ENCODE assay signal across 12 mouse cellular contexts in genomic region chr17:78521361-78522153, GRCm38 (mm10). TPM values are rescaled to one million over a fixed set of nuclear protein-coding genes. Genes with fewer than 3 reads are reported as not detected.
DNase-seq lines count a peak whose midpoint lies in the region; ATAC-seq and TF ChIP-seq lines count a peak whose summit lies in the region.
"Had no signal": no experiment of that assay in that cellular context is flagged by ENCODE, and none has a peak within 500 bp of the region (broad histone marks: within the 10 kb centered on the region; RNA-seq: fewer than 3 reads in every experiment).

No protein-coding gene starts in this region.

- in situ Hi-C loops in Patski (cut with MboI; ENCODE audit: low pct_unique_long_range_greater_than_20kb): no loop called here

- ATAC-seq in Patski: peak; percentile 12
- peak; percentile 78; the same call in 1 of the 2 replicates for ATAC-seq in embryonic facial prominence, embryonic 12.5 days (ENCODE audit: insufficient number of reproducible peaks, insufficient read depth, low FRiP score, low TSS enrichment)
- ATAC-seq in heart, embryonic 12.5 days (ENCODE audit: insufficient number of reproducible peaks, low FRiP score): no peak
- ATAC-seq in activated CD4-positive, CD25-positive, alpha-beta regulatory T cell, adult 4 months: no peak
- ATAC-seq in intestine, postnatal 0 days: no peak
- ATAC-seq in megakaryocyte-erythroid progenitor cell, adult 5-6 weeks (replicated peaks; ENCODE audit: low FRiP score, low TSS enrichment, poor library complexity, severe bottlenecking): no peak
- ATAC-seq: inflammation-experienced regulatory T-cells, adult 6 months had no signal

- POLR2A ChIA-PET in Patski (lab: Charles Lee): interaction anchor here (1.4 kb wide), 1 partner anchor 14 kb away, joined by 5 read pairs; the partner anchor contains the start of gene Vit

- H3K4me2 ChIP-seq in embryonic facial prominence, embryonic 12.5 days (replicated peaks): no peak overlapping the region
- no peak overlapping the region for H3K4me2 ChIP-seq in heart, embryonic 12.5 days
- H3K4me2 ChIP-seq in intestine, postnatal 0 days (replicated peaks; ENCODE audit: low read depth): no peak overlapping the region
- H3K4me2 ChIP-seq: liver, embryonic 15.5 days had no signal

- CTCF ChIA-PET in Patski (lab: Charles Lee): interaction anchor here (0.6 to 1.5 kb wide), 2 partner anchors 14 to 87 kb away, joined by 3 to 7 read pairs; partner anchors contain the start of gene Vit

- H3K27me3 ChIP-seq in Patski: no peaks in the 10 kb centered on the region
- no peaks in the 10 kb centered on the region for H3K27me3 ChIP-seq in embryonic facial prominence, embryonic 12.5 days
- no peaks in the 10 kb centered on the region for H3K27me3 ChIP-seq in heart, embryonic 12.5 days (replicated peaks)
- peaks cover 4% of the 10 kb centered on the region; the same call in 1 of the 2 replicates for H3K27me3 ChIP-seq in midbrain, embryonic 10.5 days (ENCODE audit: low read depth, poor library complexity, severe bottlenecking)
- no peaks in the 10 kb centered on the region for H3K27me3 ChIP-seq in intestine, postnatal 0 days (replicated peaks; ENCODE audit: control insufficient read depth, insufficient read depth, low read length)
- H3K27me3 ChIP-seq: liver, embryonic 15.5 days had no signal

- peak overlapping the region; percentile 41 for H3K27ac ChIP-seq in embryonic facial prominence, embryonic 12.5 days
- 0 out of 2 replicates have a peak overlapping the region, but pooled peaks have one; percentile 0 for H3K27ac ChIP-seq in heart, embryonic 12.5 days (ENCODE audit: poor library complexity, severe bottlenecking)
- H3K27ac ChIP-seq in midbrain, embryonic 10.5 days (replicated peaks): peak overlapping the region; percentile 83
- no peak overlapping the region for H3K27ac ChIP-seq in intestine, postnatal 0 days (ENCODE audit: low read depth, low read length)
- H3K27ac ChIP-seq: liver, embryonic 15.5 days had no signal

- H3K4me1 ChIP-seq in embryonic facial prominence, embryonic 12.5 days: peaks cover 14% of the 10 kb centered on the region
- peaks cover 8% of the 10 kb centered on the region for H3K4me1 ChIP-seq in heart, embryonic 12.5 days (replicated peaks)
- peaks cover 34% of the 10 kb centered on the region for H3K4me1 ChIP-seq in midbrain, embryonic 10.5 days
- H3K4me1 ChIP-seq in intestine, postnatal 0 days (replicated peaks; ENCODE audit: control insufficient read depth, insufficient read depth, low read length): no peaks in the 10 kb centered on the region
- H3K4me1 ChIP-seq: liver, embryonic 15.5 days had no signal

- H3K4me3 ChIP-seq in embryonic facial prominence, embryonic 12.5 days: no peak overlapping the region
- H3K4me3 ChIP-seq in heart, embryonic 12.5 days: no peak overlapping the region
- H3K4me3 ChIP-seq in midbrain, embryonic 10.5 days: no peak overlapping the region
- no peak overlapping the region for H3K4me3 ChIP-seq in intestine, postnatal 0 days (ENCODE audit: low read depth, low read length)
- H3K4me3 ChIP-seq: liver, embryonic 15.5 days had no signal

- no peak overlapping the region for H3K9ac ChIP-seq in embryonic facial prominence, embryonic 12.5 days
- no peak overlapping the region for H3K9ac ChIP-seq in heart, embryonic 12.5 days
- H3K9ac ChIP-seq in intestine, postnatal 0 days (ENCODE audit: low read depth, low read length): no peak overlapping the region
- H3K9ac ChIP-seq: liver, embryonic 15.5 days had no signal

- DNase-seq in Patski (ENCODE audit: low read depth, low spot score): peak; percentile 60
- peak; percentile 52 for DNase-seq in midbrain, embryonic 10.5 days (ENCODE audit: low spot score)
- DNase-seq in ovary, postnatal 10 days (ENCODE audit: low spot score): no peak
- DNase-seq: cerebellum, adult 9-10 months had no signal

- H3K9me3 ChIP-seq in embryonic facial prominence, embryonic 12.5 days: no peaks in the 10 kb centered on the region
- H3K9me3 ChIP-seq in heart, embryonic 12.5 days (replicated peaks): no peaks in the 10 kb centered on the region
- no peaks in the 10 kb centered on the region for H3K9me3 ChIP-seq in midbrain, embryonic 10.5 days (replicated peaks)
- H3K9me3 ChIP-seq in intestine, postnatal 0 days (ENCODE audit: control insufficient read depth): no peaks in the 10 kb centered on the region
- H3K9me3 ChIP-seq: liver, embryonic 15.5 days had no signal

- no peak for TF ChIP-seq CTCF in Patski (IDR thresholded peaks at IDR 0.05)
- TF ChIP-seq CTCF in intestine, postnatal 0 days (IDR thresholded peaks at IDR 0.05; ENCODE audit: low read depth): no peak

- WGBS in embryonic facial prominence, embryonic 12.5 days: 23% methylated on average over 10 of the region's 10 CpGs
- 46% methylated on average over 10 of the region's 10 CpGs for WGBS in heart, embryonic 12.5 days
- 33% methylated on average over 10 of the region's 10 CpGs for WGBS in midbrain, embryonic 10.5 days
- 52% methylated on average over 10 of the region's 10 CpGs for WGBS in intestine, postnatal 0 days

- no peaks in the 10 kb centered on the region for H3K36me3 ChIP-seq in embryonic facial prominence, embryonic 12.5 days
- H3K36me3 ChIP-seq in heart, embryonic 12.5 days: no peaks in the 10 kb centered on the region
- H3K36me3 ChIP-seq in midbrain, embryonic 10.5 days: no peaks in the 10 kb centered on the region
- no peaks in the 10 kb centered on the region for H3K36me3 ChIP-seq in intestine, postnatal 0 days (ENCODE audit: control insufficient read depth, insufficient read depth)
- H3K36me3 ChIP-seq: liver, embryonic 15.5 days had no signal

RNA-seq across cellular contexts. Expression of gene Vit, which starts 13.7 kb away (rescaled TPM):
- 95.0 TPM for polyA plus RNA-seq in Patski (2021)
- polyA plus RNA-seq in embryonic facial prominence, embryonic 12.5 days (2016; fragmentation: Nextera tagmentation; extraction: Ambion mirVana): 2.0 and 3.8 TPM in 2 replicates
- polyA plus RNA-seq in heart, embryonic 12.5 days (2016; fragmentation: Nextera tagmentation; extraction: Ambion mirVana): 0.13 and 0.35 TPM in 2 replicates
- polyA plus RNA-seq in midbrain, embryonic 10.5 days (2016; fragmentation: Nextera tagmentation; extraction: Ambion mirVana): 9.7 and 11.3 TPM in 2 replicates
- not detected for polyA plus RNA-seq in activated CD4-positive, CD25-positive, alpha-beta regulatory T cell, adult 4 months (2017; shearing (Covaris generic))
- 0.93 and 1.0 TPM in 2 replicates for polyA plus RNA-seq in intestine, postnatal 0 days (2015; fragmentation: Nextera tagmentation; extraction: Ambion mirVana)
- total RNA-seq in megakaryocyte-erythroid progenitor cell, adult 5-6 weeks (2014; fragmentation: Nextera tagmentation): 0.82 TPM in 1 of 2 replicates, not detected in the other
- total RNA-seq in megakaryocyte-erythroid progenitor cell, adult 5-6 weeks (2017): 0.04 and 0.56 TPM in 2 replicates
- total RNA-seq: neutrophil, adult 5-6 weeks had no signal

Comparison
In these comparisons a context has a peak if more than half of its experiments do, and no peak if none do; other contexts are left out.
1. ATAC-seq: peak in Patski (single experiment) and embryonic facial prominence, embryonic 12.5 days (single experiment); none in heart, embryonic 12.5 days (single experiment), activated CD4-positive, CD25-positive, alpha-beta regulatory T cell, adult 4 months (single experiment), intestine, postnatal 0 days (single experiment) and megakaryocyte-erythroid progenitor cell, adult 5-6 weeks (single experiment).